Mouse (Mus musculus): ENCODE results near the gene Rbp4.

The Rbp4 gene

GRCm38 (mm10) chr19:38089358-38089757, 35.7 kb downstream of the Rbp4 start:
- no peak for DNase-seq

GRCm38 (mm10) chr19:38086948-38087551, 38.0 kb downstream of the Rbp4 start:
- DNase-seq: no peak

GRCm38 (mm10) chr19:38085841-38086240, 39.2 kb downstream of the Rbp4 start:
- no peak for DNase-seq

- no peak for DNase-seq
Observed at GRCm38 (mm10) chr19:38082931-38083525, 42.1 kb downstream of the Rbp4 start.

- DNase-seq: no peak
Observed at GRCm38 (mm10) chr19:38081361-38081760, 43.7 kb downstream of the Rbp4 start.

- no peak for DNase-seq
Observed at GRCm38 (mm10) chr19:38077851-38078540, 47.1 kb downstream of the Rbp4 start.

- no peak for DNase-seq
Observed at GRCm38 (mm10) chr19:38076251-38076650, 48.8 kb downstream of the Rbp4 start.

GRCm38 (mm10) chr19:38075051-38075450, 50.0 kb downstream of the Rbp4 start:
- DNase-seq: no peak

- DNase-seq: no peak
Observed at GRCm38 (mm10) chr19:38073226-38073625, 51.9 kb downstream of the Rbp4 start.
